In the genomic region with DNA sequence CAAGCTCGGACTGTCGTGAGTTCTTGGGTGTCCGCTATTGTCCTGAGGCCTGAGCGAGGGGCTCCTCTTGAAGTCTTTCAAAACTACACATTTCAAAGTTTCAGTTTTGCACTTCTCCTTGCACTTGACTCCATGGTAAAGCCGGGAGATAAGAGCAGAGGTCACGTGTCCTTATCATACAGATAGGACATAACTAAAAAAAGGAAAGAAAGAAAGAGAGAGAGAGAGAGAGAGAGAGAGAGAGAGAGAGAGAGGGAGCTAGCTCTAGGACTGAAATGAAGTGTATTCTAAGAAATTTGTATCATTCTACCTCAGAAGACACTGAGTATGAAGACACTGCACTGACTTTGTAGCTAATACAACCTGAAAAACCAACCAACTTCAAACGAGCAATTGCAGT, we compare ENCODE assay signal across 30 mouse cellular contexts.
"Had no signal": no experiment of that assay in that cellular context is flagged by ENCODE, and none has a peak within 500 bp of the region (broad histone marks: within the 10 kb centered on the region; RNA-seq: fewer than 3 reads in every experiment).

No protein-coding gene starts in this region.

- H3K9me3 ChIP-seq: heart, embryonic 15.5 days; hindbrain, embryonic 12.5 days; hindbrain, embryonic 13.5 days; hindbrain, embryonic 15.5 days; intestine, embryonic 15.5 days; kidney, embryonic 15.5 days had no signal

- H3K27me3 ChIP-seq: heart, embryonic 12.5 days; heart, embryonic 13.5 days; heart, embryonic 15.5 days; hindbrain, embryonic 12.5 days; hindbrain, embryonic 13.5 days; hindbrain, embryonic 15.5 days; intestine, embryonic 15.5 days; kidney, embryonic 15.5 days had no signal

- H3K36me3 ChIP-seq: heart, embryonic 12.5 days; heart, embryonic 13.5 days; heart, embryonic 15.5 days; hindbrain, embryonic 10.5 days; hindbrain, embryonic 12.5 days; hindbrain, embryonic 13.5 days; hindbrain, embryonic 15.5 days; intestine, embryonic 15.5 days; kidney, embryonic 15.5 days had no signal

- DNase-seq: heart, postnatal 10 days; heart, postnatal 14 days; heart, postnatal 36 days; heart, postnatal 4 days; kidney, adult 11 months; kidney, adult 18-20 months; kidney, adult 2 months; kidney, adult 8-10 months; kidney, adult 9 months; kidney, postnatal 10 days; kidney, postnatal 14 days; kidney, postnatal 25 days; kidney, postnatal 36 days; kidney, postnatal 4 days; layer of hippocampus, adult 9-11 months; layer of hippocampus, postnatal 36 days had no signal

- H3K27ac ChIP-seq: heart, embryonic 13.5 days; heart, embryonic 15.5 days; hindbrain, embryonic 10.5 days; hindbrain, embryonic 12.5 days; hindbrain, embryonic 13.5 days; hindbrain, embryonic 14.5 days; hindbrain, embryonic 15.5 days; hindbrain, postnatal 0 days; intestine, embryonic 15.5 days; kidney, embryonic 15.5 days; kidney, postnatal 0 days; layer of hippocampus, adult 2 months; left cerebral cortex, adult 2 months had no signal

- H3K4me1 ChIP-seq: heart, embryonic 12.5 days; heart, embryonic 13.5 days; heart, embryonic 15.5 days; intestine, embryonic 15.5 days had no signal

- H3K9ac ChIP-seq: heart, embryonic 12.5 days; heart, embryonic 13.5 days; heart, embryonic 15.5 days; hindbrain, embryonic 12.5 days; hindbrain, embryonic 13.5 days; hindbrain, embryonic 14.5 days; hindbrain, embryonic 15.5 days; intestine, embryonic 15.5 days; kidney, embryonic 15.5 days had no signal

- H3K4me3 ChIP-seq: heart, embryonic 12.5 days; heart, embryonic 13.5 days; heart, embryonic 15.5 days; hindbrain, embryonic 10.5 days; hindbrain, embryonic 12.5 days; hindbrain, embryonic 13.5 days; hindbrain, embryonic 15.5 days; intestine, embryonic 15.5 days; kidney, embryonic 15.5 days; layer of hippocampus, adult 2 months; left cerebral cortex, adult 2 months had no signal
